Mouse (Mus musculus): Measurements from ENCODE around the gene Prkn.

DNA sequence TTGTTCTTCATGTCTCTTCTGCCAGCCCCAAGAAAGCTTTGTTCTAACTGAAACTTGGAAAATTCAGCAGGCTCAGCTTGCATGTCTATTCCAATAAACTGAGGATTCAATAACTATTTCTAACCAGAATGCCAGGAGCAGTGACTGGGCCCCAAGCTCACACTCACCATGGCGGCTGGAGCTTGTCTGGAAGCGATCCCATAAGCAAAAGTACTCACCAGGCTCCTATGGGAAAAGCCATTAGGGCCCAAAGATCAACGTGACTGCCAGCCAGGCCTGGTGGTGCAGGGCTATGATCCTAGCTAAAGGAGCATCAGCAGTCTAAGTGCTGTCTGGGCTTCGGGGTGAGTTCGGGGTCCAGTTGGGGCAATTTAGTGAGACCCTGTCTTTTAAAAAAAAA is 1048.6 kb downstream of the Prkn start:
- TF ChIP-seq CTCF (IDR thresholded peaks at IDR 0.05; ENCODE audit: low read depth, low read length) (no peak), POLR2A (IDR thresholded peaks at IDR 0.05; ENCODE audit: extremely low read depth, insufficient read depth, low read length) (no peak)

All from liver, adult 2 months (tissue).